Mouse (Mus musculus) midbrain, embryonic 16.5 days (tissue): ENCODE measurements around the gene Grik4. TPM values are rescaled to one million over a fixed set of nuclear protein-coding genes. Genes with fewer than 3 reads are reported as not detected.

Source experiments
- ATAC-seq: fragments of 200-750 bp; cut with Nextera tagmentation; 2 replicates; pipeline ENCODE4 v1.8.0; 2017; ENCODE audit warnings: moderate TSS enrichment
- H3K27ac ChIP-seq: fragments of 300-500 bp; sonication (generic); 2 replicates; pipeline ENCODE4 v1.5.1; 2014; ENCODE audit warnings: mild to moderate bottlenecking, low read length, mixed read lengths
- H3K27me3 ChIP-seq: fragments of 300-500 bp; sonication (generic); 2 replicates; pipeline ENCODE4 v1.6.1; 2014; ENCODE audit warnings: low read depth, low read length, mixed read lengths; ENCODE audit not compliant: control insufficient read depth, insufficient read depth
- H3K36me3 ChIP-seq: fragments of 300-500 bp; sonication (generic); 2 replicates; pipeline ENCODE4 v1.6.1; 2014; ENCODE audit warnings: mild to moderate bottlenecking, low read length, moderate library complexity, mixed read lengths; ENCODE audit not compliant: control insufficient read depth, insufficient read depth
- H3K4me1 ChIP-seq: fragments of 300-500 bp; sonication (generic); 2 replicates; pipeline ENCODE4 v1.6.1; 2014; ENCODE audit warnings: mild to moderate bottlenecking, low read length, mixed read lengths; ENCODE audit not compliant: control insufficient read depth, insufficient read depth
- H3K4me2 ChIP-seq: fragments of 300-500 bp; sonication (generic); 2 replicates; pipeline ENCODE4 v1.6.1; 2014; ENCODE audit warnings: mild to moderate bottlenecking, low read length, mixed read lengths
- H3K4me3 ChIP-seq: fragments of 300-500 bp; sonication (generic); 2 replicates; pipeline ENCODE4 v1.5.1; 2014; ENCODE audit warnings: low read depth, mild to moderate bottlenecking, low read length, moderate library complexity, mixed read lengths
- H3K9ac ChIP-seq: fragments of 300-500 bp; sonication (generic); 2 replicates; pipeline ENCODE4 v1.6.1; 2014; ENCODE audit warnings: low read depth, low read length, mixed read lengths
- H3K9me3 ChIP-seq: fragments of 300-500 bp; sonication (generic); replicated peaks from 2 replicates; pipeline ENCODE4 v1.6.1; 2014; ENCODE audit warnings: mild to moderate bottlenecking, low read length, mixed read lengths; ENCODE audit not compliant: control insufficient read depth, poor library complexity, severe bottlenecking
- WGBS: fragments of 180-500 bp; shearing (Covaris S2); extraction: QIAGEN DNeasy Blood & Tissue Kit; methylation state at CpG from one replicate; pipeline ENCODE4 v1.1.7; 2014; 5-methylcytosine and 5-hydroxymethylcytosine counted together
- polyA plus RNA-seq: library from polyadenylated mRNA; unstranded; fragments of >200 nt; fragmentation: Nextera tagmentation; extraction: Ambion mirVana; gene quantifications from 2 replicates; pipeline ENCODE4 v1.2.1, GENCODE M21; 2015

Gene Grik4
- polyA plus RNA-seq, 1 experiment from 2014 or later: 11.7 TPM

DNA sequence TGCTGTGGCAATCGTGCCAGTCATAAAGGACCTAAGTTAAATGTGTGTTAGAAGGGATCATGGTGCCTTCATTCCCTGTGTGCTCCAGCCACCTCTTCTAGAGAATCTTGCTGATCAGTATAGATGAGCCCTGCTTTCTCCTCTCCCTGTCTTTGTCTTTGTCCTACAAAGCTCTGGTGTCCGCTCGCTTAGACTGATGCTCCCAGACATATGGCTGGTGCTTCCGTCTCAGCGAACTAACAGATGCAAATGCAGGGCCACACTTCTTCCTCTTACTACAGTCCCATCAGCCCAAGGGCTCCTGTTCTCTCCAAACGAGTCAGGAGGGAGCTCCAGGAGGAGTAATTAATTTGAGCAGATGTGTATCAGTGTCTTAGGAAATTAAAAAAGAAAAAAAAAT lies 71.4 kb downstream of the Grik4 start:
- 64% methylated on average over 6 of the region's 6 CpGs for WGBS

GRCm38 (mm10) chr9:42871681-42872080 lies 72.6 kb downstream of the Grik4 start:
- 95% methylated on average over 4 of the region's 4 CpGs for WGBS
- Histone ChIP-seq H3K9ac (no peak overlapping the region), H3K4me3 (no peak overlapping the region), H3K4me2 (no peak overlapping the region), H3K9me3 (no peaks in the 10 kb centered on the region), H3K27me3 (no peaks in the 10 kb centered on the region), H3K36me3 (no peaks in the 10 kb centered on the region), H3K27ac (no peak overlapping the region), H3K4me1 (peaks cover 6% of the 10 kb centered on the region)
- ATAC-seq: no peak

More for the DNA sequence above, 71.4 kb downstream of the Grik4 start:
- Histone ChIP-seq H3K27me3 (no peaks in the 10 kb centered on the region), H3K36me3 (no peaks in the 10 kb centered on the region), H3K27ac (no peak overlapping the region), H3K4me3 (no peak overlapping the region), H3K9me3 (no peaks in the 10 kb centered on the region), H3K4me1 (peaks cover 6% of the 10 kb centered on the region), H3K9ac (no peak overlapping the region), H3K4me2 (no peak overlapping the region)
- no peak for ATAC-seq

- H3K9ac ChIP-seq: no peak overlapping the region
- ATAC-seq: no peak
- WGBS: 55% methylated on average over 9 of the region's 9 CpGs
Measured at GRCm38 (mm10) chr9:42870257-42870656, 74.0 kb downstream of the Grik4 start.

GRCm38 (mm10) chr9:42868508-42868907 lies 75.8 kb downstream of the Grik4 start:
- no peak overlapping the region for H3K27ac ChIP-seq
- no peaks in the 10 kb centered on the region for H3K27me3 ChIP-seq
- H3K4me1 ChIP-seq: peaks cover 9% of the 10 kb centered on the region
- no peaks in the 10 kb centered on the region for H3K36me3 ChIP-seq
- H3K9me3 ChIP-seq: no peaks in the 10 kb centered on the region
- WGBS: 32% methylated on average over 10 of the region's 10 CpGs
- no peak overlapping the region for H3K4me2 ChIP-seq
- no peak for ATAC-seq
- H3K4me3 ChIP-seq: no peak overlapping the region
- H3K9ac ChIP-seq: no peak overlapping the region

More at GRCm38 (mm10) chr9:42870257-42870656, 74.0 kb downstream of the Grik4 start:
- Histone ChIP-seq H3K9me3 (no peaks in the 10 kb centered on the region), H3K27me3 (no peaks in the 10 kb centered on the region), H3K4me3 (no peak overlapping the region), H3K4me2 (no peak overlapping the region), H3K27ac (no peak overlapping the region), H3K36me3 (no peaks in the 10 kb centered on the region), H3K4me1 (peaks cover 6% of the 10 kb centered on the region)

DNA sequence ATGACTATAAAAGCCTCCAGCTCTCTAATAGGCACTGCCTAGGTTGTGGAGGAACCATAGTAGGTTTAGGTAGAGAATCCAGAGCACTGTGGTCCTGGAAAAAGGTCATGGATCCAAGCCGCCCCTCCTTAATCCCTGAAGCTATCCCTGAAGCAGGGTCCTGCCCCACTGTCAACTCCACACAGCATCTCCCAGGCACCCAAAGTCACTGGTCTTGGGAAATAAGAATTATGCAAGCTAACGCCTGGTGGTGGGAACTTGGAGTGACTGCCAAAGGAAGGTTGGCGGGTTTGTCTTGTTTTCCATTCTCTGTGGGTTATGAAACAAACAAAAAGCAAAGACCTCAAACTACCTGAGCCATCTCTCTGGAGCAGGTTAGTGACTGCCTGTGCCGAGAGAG lies 77.6 kb downstream of the Grik4 start:
- Histone ChIP-seq H3K27me3 (no peaks in the 10 kb centered on the region), H3K27ac (no peak overlapping the region), H3K9me3 (no peaks in the 10 kb centered on the region), H3K4me1 (peaks cover 10% of the 10 kb centered on the region), H3K9ac (no peak overlapping the region), H3K4me2 (no peak overlapping the region), H3K4me3 (no peak overlapping the region), H3K36me3 (no peaks in the 10 kb centered on the region)
- WGBS: 84% methylated on average over 4 of the region's 4 CpGs
- ATAC-seq: no peak

DNA sequence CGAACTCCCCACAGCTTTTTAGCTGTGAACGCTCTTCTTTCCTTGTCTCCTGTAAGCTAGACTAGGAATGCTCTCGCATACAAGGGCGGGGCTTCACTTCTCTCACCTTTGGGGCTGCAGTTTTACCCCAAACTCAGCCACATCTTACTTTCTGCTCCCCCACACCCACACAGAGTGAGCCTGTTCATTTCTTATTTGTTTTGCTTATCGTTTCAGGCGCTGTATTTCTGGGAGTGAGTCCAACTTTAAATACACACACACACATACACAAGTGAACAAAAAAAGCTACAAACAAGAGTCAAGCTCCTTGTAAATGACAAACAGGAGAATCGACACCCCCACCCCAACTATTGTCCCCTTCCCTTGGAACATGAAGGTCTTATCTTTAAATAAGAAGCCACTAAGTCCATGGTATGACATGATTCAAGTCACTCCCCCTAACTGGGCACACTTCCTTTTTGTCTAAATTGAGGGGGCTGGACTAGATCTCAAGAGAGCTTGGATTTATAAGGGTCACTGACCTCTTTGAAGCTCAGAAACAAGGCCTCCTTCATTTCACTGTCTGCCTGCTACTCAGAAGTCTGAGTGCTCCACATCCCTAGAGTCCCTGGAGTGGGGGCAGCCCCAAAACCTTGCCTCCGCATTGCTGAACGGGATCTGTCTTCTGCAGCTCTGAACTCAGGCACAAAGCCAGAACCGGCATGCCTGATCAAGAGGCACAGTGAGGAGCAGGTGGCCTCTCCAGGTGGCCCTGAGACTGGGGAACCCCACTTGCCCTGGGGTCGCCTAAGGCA lies 79.1 kb downstream of the Grik4 start:
- Histone ChIP-seq H3K27me3 (no peaks in the 10 kb centered on the region), H3K9ac (no peak overlapping the region), H3K27ac (no peak overlapping the region), H3K4me2 (no peak overlapping the region), H3K36me3 (no peaks in the 10 kb centered on the region), H3K4me3 (no peak overlapping the region), H3K9me3 (no peaks in the 10 kb centered on the region), H3K4me1 (peaks cover 10% of the 10 kb centered on the region)
- ATAC-seq: no peak
- WGBS: 38% methylated on average over 11 of the region's 11 CpGs

DNA sequence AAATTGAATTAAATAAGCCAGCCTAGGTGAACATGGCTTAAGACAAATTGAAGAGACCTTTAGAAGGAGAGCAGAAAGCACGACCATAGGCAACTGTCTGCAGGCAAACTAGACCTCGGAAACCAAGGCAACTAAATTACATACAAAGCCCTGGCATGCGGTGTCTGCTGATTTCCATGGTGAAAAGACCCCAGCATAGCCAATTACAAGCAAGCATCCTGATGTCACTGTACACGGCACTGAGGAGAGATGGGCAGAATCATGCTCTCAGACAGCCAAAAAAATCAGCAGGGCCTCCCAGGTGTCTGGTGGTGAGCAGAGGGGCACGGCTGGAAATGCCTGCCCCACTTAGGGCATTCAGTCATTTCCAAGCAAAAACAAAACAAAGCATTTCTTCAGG lies 80.9 kb downstream of the Grik4 start:
- no peak overlapping the region for H3K4me2 ChIP-seq
- WGBS: 29% methylated on average over 5 of the region's 5 CpGs
- 0 out of 2 replicates have a peak overlapping the region, but pooled peaks have one; percentile 3 for H3K27ac ChIP-seq
- no peak overlapping the region for H3K9ac ChIP-seq
- H3K4me3 ChIP-seq: no peak overlapping the region
- H3K27me3 ChIP-seq: no peaks in the 10 kb centered on the region
- ATAC-seq: peak; percentile 56; the same call in 1 of the 2 replicates
- no peaks in the 10 kb centered on the region for H3K9me3 ChIP-seq
- H3K4me1 ChIP-seq: peaks cover 5% of the 10 kb centered on the region
- no peaks in the 10 kb centered on the region for H3K36me3 ChIP-seq

DNA sequence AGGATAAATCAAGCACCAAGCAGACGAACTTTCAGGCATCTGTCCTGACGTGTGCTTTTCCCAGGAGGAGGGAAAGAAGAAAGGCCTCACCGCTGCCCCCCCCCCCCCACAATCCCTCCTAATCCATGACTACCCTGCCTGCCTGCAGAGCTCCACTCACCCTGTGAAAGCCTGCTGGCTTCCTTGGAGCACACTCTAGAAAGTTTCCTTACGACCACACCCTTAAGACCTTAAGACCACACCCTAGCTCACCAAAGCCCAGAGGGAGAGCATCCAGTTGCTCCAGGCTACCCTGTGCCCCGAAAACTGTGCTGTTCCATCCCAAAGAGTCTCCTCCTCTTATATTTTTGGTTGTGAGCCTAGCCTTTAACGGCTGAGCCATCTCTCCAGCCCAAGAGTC lies 82.6 kb downstream of the Grik4 start:
- Histone ChIP-seq H3K4me2 (no peak overlapping the region), H3K36me3 (no peaks in the 10 kb centered on the region), H3K4me1 (peaks cover 4% of the 10 kb centered on the region; the same call in 1 of the 2 replicates), H3K4me3 (no peak overlapping the region), H3K27me3 (no peaks in the 10 kb centered on the region), H3K9me3 (no peaks in the 10 kb centered on the region), H3K9ac (no peak overlapping the region), H3K27ac (no peak overlapping the region)
- WGBS: 71% methylated on average over 5 of the region's 6 CpGs
- no peak for ATAC-seq

DNA sequence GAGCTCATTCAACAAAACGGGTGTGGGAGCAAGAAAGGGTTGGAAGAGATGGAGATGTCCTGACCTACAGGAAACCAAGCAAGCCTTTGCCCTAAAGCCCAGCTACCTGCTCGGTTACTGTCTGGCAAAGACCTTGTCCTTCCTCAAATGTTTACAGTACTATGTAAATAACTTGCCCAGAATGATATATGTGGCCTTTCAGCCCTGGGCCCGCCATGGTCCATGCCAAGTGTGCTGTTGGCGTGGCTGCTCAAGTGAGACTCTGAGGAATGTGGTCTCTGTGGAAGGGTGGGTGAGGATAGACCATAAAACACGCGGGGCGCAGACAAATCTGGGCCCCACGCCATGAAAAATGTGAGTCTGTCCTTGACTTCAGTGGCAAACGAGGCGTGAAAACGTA lies 83.1 kb downstream of the Grik4 start:
- 86% methylated on average over 11 of the region's 11 CpGs for WGBS
- Histone ChIP-seq H3K4me3 (no peak overlapping the region), H3K9ac (no peak overlapping the region), H3K36me3 (no peaks in the 10 kb centered on the region), H3K27me3 (no peaks in the 10 kb centered on the region), H3K4me1 (peaks cover 4% of the 10 kb centered on the region; the same call in 1 of the 2 replicates), H3K4me2 (no peak overlapping the region), H3K9me3 (no peaks in the 10 kb centered on the region), H3K27ac (no peak overlapping the region)
- ATAC-seq: no peak
